12 mouse cellular contexts compared by ENCODE assay signal in the genomic region with DNA sequence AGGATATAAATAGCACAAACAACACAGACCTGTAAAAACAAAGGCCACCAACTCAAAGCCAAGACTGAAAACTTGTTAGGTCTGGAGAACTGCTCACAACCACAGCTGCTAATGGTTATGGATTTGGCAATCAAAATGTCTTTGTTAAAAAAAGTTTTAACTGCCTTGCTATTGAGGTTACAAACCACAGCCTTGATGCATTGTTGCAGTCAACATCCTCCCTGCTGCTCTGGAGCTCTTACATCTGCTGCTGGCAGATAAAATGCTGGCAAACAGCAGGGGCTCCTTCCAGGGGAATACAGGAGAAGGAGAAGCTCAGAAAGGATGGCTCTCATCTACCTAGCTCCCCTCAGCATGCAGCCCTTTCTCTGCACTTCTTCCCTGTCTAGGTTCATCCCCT. TPM values are rescaled to one million over a fixed set of nuclear protein-coding genes. Genes with fewer than 3 reads are reported as not detected.
DNase-seq lines count a peak whose midpoint lies in the region; ATAC-seq and TF ChIP-seq lines count a peak whose summit lies in the region.
"Had no signal": no experiment of that assay in that cellular context is flagged by ENCODE, and none has a peak within 500 bp of the region (broad histone marks: within the 10 kb centered on the region; RNA-seq: fewer than 3 reads in every experiment).

No protein-coding gene starts in this region.

- no peaks in the 10 kb centered on the region for H3K9me3 ChIP-seq in kidney, embryonic 14.5 days (ENCODE audit: control insufficient read depth, low read length)
- H3K9me3 ChIP-seq in neural tube, embryonic 14.5 days (ENCODE audit: control insufficient read depth, low read length), result no peaks in the 10 kb centered on the region
- H3K9me3 ChIP-seq in neural tube, embryonic 15.5 days (replicated peaks), result no peaks in the 10 kb centered on the region
- H3K9me3 ChIP-seq: G1E; hindbrain, embryonic 10.5 days; neural tube, embryonic 12.5 days had no signal

- DNase-seq in kidney, postnatal 25 days, result no peak
- DNase-seq in ovary, postnatal 14 days (ENCODE audit: low spot score), result peak; percentile 34
- DNase-seq: cerebellum, postnatal 36 days had no signal

- TF ChIP-seq POLR2A in embryonic fibroblast, embryonic 13.5 days (IDR thresholded peaks at IDR 0.05; ENCODE audit: low read depth, low read length), result no peak

- H3K4me3 ChIP-seq in kidney, embryonic 14.5 days (ENCODE audit: low read length), result no peak overlapping the region
- H3K4me3 ChIP-seq in neural tube, embryonic 14.5 days (ENCODE audit: low read depth, low read length), result no peak overlapping the region
- H3K4me3 ChIP-seq in neural tube, embryonic 15.5 days (replicated peaks), result no peak overlapping the region
- H3K4me3 ChIP-seq in embryonic fibroblast, embryonic 13.5 days (ENCODE audit: insufficient read depth, low read length), result no peak overlapping the region
- H3K4me3 ChIP-seq: hindbrain, embryonic 10.5 days; neural tube, embryonic 12.5 days had no signal

- H3K4me1 ChIP-seq in kidney, embryonic 14.5 days (ENCODE audit: control insufficient read depth, insufficient read depth, low read length), result peaks cover 13% of the 10 kb centered on the region
- H3K4me1 ChIP-seq in neural tube, embryonic 14.5 days (ENCODE audit: control insufficient read depth, insufficient read depth, low read length), result peaks cover 14% of the 10 kb centered on the region; the same call in 1 of the 2 replicates
- H3K4me1 ChIP-seq in neural tube, embryonic 15.5 days, result peaks cover 30% of the 10 kb centered on the region
- H3K4me1 ChIP-seq in embryonic fibroblast, embryonic 13.5 days (ENCODE audit: control insufficient read depth, insufficient read depth, low read length), result peaks cover 4% of the 10 kb centered on the region

- TF ChIP-seq CTCF in embryonic fibroblast, embryonic 13.5 days (IDR thresholded peaks at IDR 0.05; ENCODE audit: borderline replicate concordance, insufficient read depth, low read length), result no peak

- ATAC-seq in kidney, embryonic 14.5 days (ENCODE audit: low FRiP score, low TSS enrichment), result no peak
- no peak for ATAC-seq in neural tube, embryonic 14.5 days (ENCODE audit: low read depth)
- ATAC-seq in neural tube, embryonic 15.5 days (ENCODE audit: low FRiP score), result no peak
- ATAC-seq in erythroid progenitor cell, adult 5-6 weeks (replicated peaks; ENCODE audit: low FRiP score, poor library complexity, severe bottlenecking), result no peak
- ATAC-seq: forebrain, embryonic 16.5 days had no signal

- H3K4me2 ChIP-seq in kidney, embryonic 14.5 days (replicated peaks; ENCODE audit: low read depth, low read length), result no peak overlapping the region
- no peak overlapping the region for H3K4me2 ChIP-seq in neural tube, embryonic 14.5 days (ENCODE audit: low read depth, low read length)
- no peak overlapping the region for H3K4me2 ChIP-seq in neural tube, embryonic 15.5 days
- H3K4me2 ChIP-seq: neural tube, embryonic 12.5 days had no signal

- no peak overlapping the region for H3K9ac ChIP-seq in kidney, embryonic 14.5 days (ENCODE audit: low read depth, low read length)
- H3K9ac ChIP-seq in neural tube, embryonic 14.5 days (replicated peaks; ENCODE audit: low read depth, low read length), result no peak overlapping the region
- H3K9ac ChIP-seq in neural tube, embryonic 15.5 days (replicated peaks), result no peak overlapping the region
- H3K9ac ChIP-seq: neural tube, embryonic 12.5 days had no signal

- no peaks in the 10 kb centered on the region for H3K27me3 ChIP-seq in kidney, embryonic 14.5 days (ENCODE audit: control insufficient read depth, insufficient read depth, low read length)
- no peaks in the 10 kb centered on the region for H3K27me3 ChIP-seq in neural tube, embryonic 14.5 days (ENCODE audit: control insufficient read depth, insufficient read depth, low read length)
- no peaks in the 10 kb centered on the region for H3K27me3 ChIP-seq in neural tube, embryonic 15.5 days (replicated peaks)
- H3K27me3 ChIP-seq: neural tube, embryonic 12.5 days had no signal

- peaks cover 12% of the 10 kb centered on the region for H3K36me3 ChIP-seq in kidney, embryonic 14.5 days (ENCODE audit: control insufficient read depth, insufficient read depth, low read length)
- peaks cover under 1% of the 10 kb centered on the region for H3K36me3 ChIP-seq in neural tube, embryonic 14.5 days (ENCODE audit: control insufficient read depth, insufficient read depth, low read length)
- H3K36me3 ChIP-seq in neural tube, embryonic 15.5 days, result peaks cover 6% of the 10 kb centered on the region; the same call in 1 of the 2 replicates

- peak overlapping the region; percentile 38; the same call in 1 of the 2 replicates for H3K27ac ChIP-seq in kidney, embryonic 14.5 days (ENCODE audit: low read depth, low read length)
- H3K27ac ChIP-seq in neural tube, embryonic 14.5 days (ENCODE audit: low read depth, low read length), result peak overlapping the region; percentile 28; the same call in 1 of the 2 replicates
- H3K27ac ChIP-seq in neural tube, embryonic 15.5 days (replicated peaks), result no peak overlapping the region
- peak overlapping the region; percentile 42; the same call in 1 of the 2 replicates for H3K27ac ChIP-seq in embryonic fibroblast, embryonic 13.5 days (ENCODE audit: insufficient read depth, low read length)
- H3K27ac ChIP-seq: hindbrain, embryonic 10.5 days; neural tube, embryonic 12.5 days had no signal

RNA-seq across cellular contexts. Expression of gene Zfp609, which starts 20.8 kb away (rescaled TPM):
- polyA plus RNA-seq in kidney, embryonic 14.5 days (2014; fragmentation: Nextera tagmentation; extraction: Ambion mirVana), result 9.1 and 10.0 TPM in 2 replicates
- 8.9 and 10.1 TPM in 2 replicates for polyA plus RNA-seq in neural tube, embryonic 14.5 days (2014; fragmentation: Nextera tagmentation; extraction: Ambion mirVana)
- 6.8 and 7.1 TPM in 2 replicates for polyA plus RNA-seq in neural tube, embryonic 15.5 days (2015; fragmentation: Nextera tagmentation; extraction: Ambion mirVana)
- polyA plus RNA-seq in embryonic fibroblast, embryonic 13.5 days (2011; ENCODE audit: insufficient read length, low read depth, missing spikeins), result 22.7 and 30.4 TPM in 2 replicates
- 6.8 and 9.2 TPM in 2 replicates for total RNA-seq in erythroid progenitor cell, adult 5-6 weeks (2015; ENCODE audit: low replicate concordance)
- total RNA-seq in erythroid progenitor cell, adult 5-6 weeks (2017; ENCODE audit: low replicate concordance), result 2.4 and 2.8 TPM in 2 replicates

RNA-seq across cellular contexts. Expression of gene Pclaf, which starts 41.9 kb away (rescaled TPM):
- 283 and 343 TPM in 2 replicates for polyA plus RNA-seq in kidney, embryonic 14.5 days (2014; fragmentation: Nextera tagmentation; extraction: Ambion mirVana)
- polyA plus RNA-seq in neural tube, embryonic 14.5 days (2014; fragmentation: Nextera tagmentation; extraction: Ambion mirVana), result 14.7 and 18.6 TPM in 2 replicates
- polyA plus RNA-seq in neural tube, embryonic 15.5 days (2015; fragmentation: Nextera tagmentation; extraction: Ambion mirVana), result 21.2 and 64.0 TPM in 2 replicates
- polyA plus RNA-seq in embryonic fibroblast, embryonic 13.5 days (2011; ENCODE audit: insufficient read length, low read depth, missing spikeins), result 71.8 and 102 TPM in 2 replicates
- 85.4 and 127 TPM in 2 replicates for total RNA-seq in erythroid progenitor cell, adult 5-6 weeks (2015; ENCODE audit: low replicate concordance)
- 132 and 204 TPM in 2 replicates for total RNA-seq in erythroid progenitor cell, adult 5-6 weeks (2017; ENCODE audit: low replicate concordance)
